Mouse (Mus musculus): ENCODE results near the gene Olfr462. TPM values are rescaled to one million over a fixed set of nuclear protein-coding genes. Genes with fewer than 3 reads are reported as not detected.
"Not testable (repeated sequence)": the region's sequence is repeated elsewhere in the genome, so short reads cannot be mapped to it uniquely, and the experiment has no call there.

Gene Olfr462
- polyA plus RNA-seq, 1 experiment from 2014 or later, result not detected

DNA sequence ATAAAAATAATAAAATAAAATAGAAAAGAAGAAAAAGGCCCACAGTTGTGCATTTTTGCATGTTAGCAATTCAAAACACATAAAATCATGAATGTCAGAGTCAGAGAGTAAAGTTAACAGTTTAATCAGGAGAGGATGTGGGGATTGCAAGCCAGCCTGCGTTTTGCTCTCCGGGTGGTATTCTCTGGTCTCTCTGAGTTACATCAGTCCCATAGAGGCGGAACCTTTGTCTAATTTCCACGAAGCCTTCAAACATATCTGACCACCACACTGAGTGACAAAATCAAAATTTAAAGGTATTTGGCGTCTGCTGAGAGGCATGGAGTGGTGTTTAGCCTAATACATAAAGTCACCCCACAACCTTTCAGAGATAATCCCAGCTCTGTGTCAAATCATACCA, 7.2 kb downstream of the Olfr462 start:
- H3K9me3 ChIP-seq (replicated peaks; ENCODE audit: control insufficient read depth, low read length, poor library complexity, severe bottlenecking), result no peaks in the 10 kb centered on the region
- H3K36me3 ChIP-seq (ENCODE audit: control insufficient read depth, insufficient read depth, low read length), result no peaks in the 10 kb centered on the region
- 86% methylated on average over 5 of the region's 5 CpGs for WGBS
- H3K4me3 ChIP-seq (ENCODE audit: low read depth, low read length), result no peak overlapping the region
- no peak overlapping the region for H3K9ac ChIP-seq (ENCODE audit: low read depth, low read length)
- no peaks in the 10 kb centered on the region for H3K4me1 ChIP-seq (ENCODE audit: control insufficient read depth, insufficient read depth, low read length)
- no peak for ATAC-seq
- H3K4me2 ChIP-seq (ENCODE audit: low read length), result no peak overlapping the region
- no peak overlapping the region for H3K27ac ChIP-seq (ENCODE audit: low read length)
- H3K27me3 ChIP-seq (ENCODE audit: control insufficient read depth, insufficient read depth, low read depth, low read length), result no peaks in the 10 kb centered on the region

DNA sequence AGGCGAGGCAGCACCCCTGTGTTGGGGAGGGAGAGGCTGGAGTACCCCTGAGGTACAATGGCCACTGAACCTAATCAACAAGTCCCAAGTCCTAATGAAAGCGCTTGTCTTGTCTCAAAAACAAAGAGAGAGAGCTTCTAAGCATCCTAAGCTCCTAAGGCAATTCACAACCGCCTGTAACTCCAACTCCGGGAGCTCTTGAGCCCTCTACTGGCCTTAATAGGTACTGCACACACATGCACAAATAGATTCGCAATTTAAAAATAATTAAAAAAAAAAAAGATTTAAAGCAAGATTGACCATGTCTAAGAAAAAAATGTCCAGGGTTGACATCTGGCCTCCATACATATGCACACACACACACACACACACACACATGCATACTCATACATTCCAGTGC, 8.6 kb downstream of the Olfr462 start:
- Histone ChIP-seq H3K4me3 (ENCODE audit: low read depth, low read length) (no peak overlapping the region), H3K27ac (ENCODE audit: low read length) (no peak overlapping the region), H3K9ac (ENCODE audit: low read depth, low read length) (no peak overlapping the region), H3K36me3 (ENCODE audit: control insufficient read depth, insufficient read depth, low read length) (no peaks in the 10 kb centered on the region), H3K27me3 (ENCODE audit: control insufficient read depth, insufficient read depth, low read depth, low read length) (no peaks in the 10 kb centered on the region), H3K4me1 (ENCODE audit: control insufficient read depth, insufficient read depth, low read length) (no peaks in the 10 kb centered on the region), H3K9me3 (replicated peaks; ENCODE audit: control insufficient read depth, low read length, poor library complexity, severe bottlenecking) (no peaks in the 10 kb centered on the region), H3K4me2 (ENCODE audit: low read length) (no peak overlapping the region)
- 45% methylated on average over 5 of the region's 5 CpGs for WGBS
- ATAC-seq, result no peak

DNA sequence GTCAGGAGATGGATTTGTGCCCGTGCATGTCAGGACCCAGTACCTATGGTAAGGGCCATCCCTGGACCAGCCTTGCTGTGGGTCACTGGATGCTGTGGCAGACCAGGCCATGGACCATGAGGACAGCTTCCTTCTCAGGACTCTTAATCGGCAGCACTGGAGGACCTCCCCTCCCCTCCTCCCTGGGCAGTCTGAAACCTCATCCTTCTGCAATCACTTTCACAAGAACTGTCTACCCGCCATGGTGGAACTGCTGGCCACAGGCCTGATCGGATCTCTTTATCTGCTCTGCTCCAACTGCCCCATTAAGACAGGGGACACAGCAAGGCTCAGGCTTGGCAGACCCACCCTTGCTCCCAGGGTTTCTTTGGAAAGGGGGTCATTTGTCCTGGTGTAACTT, 10.4 kb downstream of the Olfr462 start:
- WGBS, result 71% methylated on average over 4 of the region's 4 CpGs

GRCm38 (mm10) chr11:87879826-87880225, 12.2 kb downstream of the Olfr462 start:
- Histone ChIP-seq H3K36me3 (ENCODE audit: control insufficient read depth, insufficient read depth, low read length) (no peaks in the 10 kb centered on the region), H3K9ac (ENCODE audit: low read depth, low read length) (no peak overlapping the region), H3K9me3 (replicated peaks; ENCODE audit: control insufficient read depth, low read length, poor library complexity, severe bottlenecking) (no peaks in the 10 kb centered on the region), H3K4me3 (ENCODE audit: low read depth, low read length) (no peak overlapping the region), H3K4me1 (ENCODE audit: control insufficient read depth, insufficient read depth, low read length) (no peaks in the 10 kb centered on the region), H3K4me2 (ENCODE audit: low read length) (no peak overlapping the region), H3K27ac (ENCODE audit: low read length) (no peak overlapping the region), H3K27me3 (ENCODE audit: control insufficient read depth, insufficient read depth, low read depth, low read length) (no peaks in the 10 kb centered on the region)
- WGBS, result 69% methylated on average over 9 of the region's 9 CpGs
- ATAC-seq, result no peak

More for the DNA sequence above, 10.4 kb downstream of the Olfr462 start:
- Histone ChIP-seq H3K27me3 (ENCODE audit: control insufficient read depth, insufficient read depth, low read depth, low read length) (no peaks in the 10 kb centered on the region), H3K4me1 (ENCODE audit: control insufficient read depth, insufficient read depth, low read length) (no peaks in the 10 kb centered on the region), H3K27ac (ENCODE audit: low read length) (no peak overlapping the region), H3K9ac (ENCODE audit: low read depth, low read length) (no peak overlapping the region), H3K4me3 (ENCODE audit: low read depth, low read length) (no peak overlapping the region), H3K36me3 (ENCODE audit: control insufficient read depth, insufficient read depth, low read length) (no peaks in the 10 kb centered on the region), H3K4me2 (ENCODE audit: low read length) (no peak overlapping the region), H3K9me3 (replicated peaks; ENCODE audit: control insufficient read depth, low read length, poor library complexity, severe bottlenecking) (no peaks in the 10 kb centered on the region)
- ATAC-seq, result no peak

DNA sequence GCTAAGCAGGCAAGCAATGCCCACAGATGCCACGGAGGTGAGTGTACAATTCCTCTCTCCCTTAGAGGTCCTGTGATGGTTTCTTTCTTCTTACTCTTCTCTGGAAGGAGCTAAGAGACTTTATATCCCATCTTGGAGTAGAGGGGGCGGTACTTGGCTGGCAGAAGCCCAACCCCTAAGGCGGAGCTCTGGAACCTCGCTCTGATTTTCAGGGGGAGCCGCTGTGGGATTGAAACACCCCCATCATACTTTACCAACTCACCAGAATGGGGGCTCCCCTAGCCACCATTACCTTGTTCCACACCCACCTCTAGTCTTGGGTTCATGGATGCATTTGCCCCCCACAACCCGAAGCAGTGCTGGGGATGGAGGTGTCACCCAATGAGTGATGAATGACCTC, 16.6 kb downstream of the Olfr462 start, which contains the start of gene Epx:
Gene Epx (minus strand): TSS at position 101 of the 400 bp plus-strand sequence.
- H3K9ac ChIP-seq (ENCODE audit: low read depth, low read length), result no peak within 1 kb of the TSS
- H3K4me3 ChIP-seq (ENCODE audit: low read depth, low read length), result no peak within 1 kb of the TSS
- H3K9me3 ChIP-seq (replicated peaks; ENCODE audit: control insufficient read depth, low read length, poor library complexity, severe bottlenecking), result no peaks in the 10 kb centered on the region
- WGBS, result 82% methylated on average over 6 of the region's 6 CpGs
- ATAC-seq, result no peak
- no peaks in the 10 kb centered on the region for H3K4me1 ChIP-seq (ENCODE audit: control insufficient read depth, insufficient read depth, low read length)
- H3K27ac ChIP-seq (ENCODE audit: low read length), result no peak within 1 kb of the TSS
- H3K4me2 ChIP-seq (ENCODE audit: low read length), result no peak within 1 kb of the TSS
- no peaks in the 10 kb centered on the region for H3K27me3 ChIP-seq (ENCODE audit: control insufficient read depth, insufficient read depth, low read depth, low read length)
- no peaks in the 10 kb centered on the region for H3K36me3 ChIP-seq (ENCODE audit: control insufficient read depth, insufficient read depth, low read length)

DNA sequence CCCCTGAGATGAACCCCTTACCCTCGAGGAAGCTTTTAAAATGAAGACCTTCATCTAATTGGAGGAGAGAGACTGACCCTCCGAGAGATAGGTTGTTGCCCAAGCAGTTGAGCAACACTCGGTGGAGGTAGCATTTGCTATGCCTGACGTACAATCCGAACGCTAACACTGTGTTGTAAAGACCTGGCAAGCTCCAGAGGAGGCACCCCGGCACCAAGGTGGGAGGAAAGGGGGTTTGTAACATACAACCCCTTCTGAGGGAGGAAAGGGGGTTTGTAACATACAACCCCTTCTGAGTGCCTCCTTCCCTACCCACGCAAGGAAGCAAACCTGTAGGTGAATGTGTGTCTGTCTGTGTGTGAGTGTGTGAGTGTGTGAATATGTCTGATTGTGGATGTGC, 20.3 kb downstream of the Olfr462 start:
- Histone ChIP-seq H3K27ac (ENCODE audit: low read length) (no peak overlapping the region), H3K4me2 (ENCODE audit: low read length) (no peak overlapping the region), H3K27me3 (ENCODE audit: control insufficient read depth, insufficient read depth, low read depth, low read length) (no peaks in the 10 kb centered on the region), H3K9me3 (replicated peaks; ENCODE audit: control insufficient read depth, low read length, poor library complexity, severe bottlenecking) (no peaks in the 10 kb centered on the region), H3K4me1 (ENCODE audit: control insufficient read depth, insufficient read depth, low read length) (no peaks in the 10 kb centered on the region), H3K4me3 (ENCODE audit: low read depth, low read length) (no peak overlapping the region), H3K36me3 (ENCODE audit: control insufficient read depth, insufficient read depth, low read length) (no peaks in the 10 kb centered on the region), H3K9ac (ENCODE audit: low read depth, low read length) (no peak overlapping the region)
- WGBS, result 38% methylated on average over 8 of the region's 8 CpGs
- ATAC-seq, result no peak

DNA sequence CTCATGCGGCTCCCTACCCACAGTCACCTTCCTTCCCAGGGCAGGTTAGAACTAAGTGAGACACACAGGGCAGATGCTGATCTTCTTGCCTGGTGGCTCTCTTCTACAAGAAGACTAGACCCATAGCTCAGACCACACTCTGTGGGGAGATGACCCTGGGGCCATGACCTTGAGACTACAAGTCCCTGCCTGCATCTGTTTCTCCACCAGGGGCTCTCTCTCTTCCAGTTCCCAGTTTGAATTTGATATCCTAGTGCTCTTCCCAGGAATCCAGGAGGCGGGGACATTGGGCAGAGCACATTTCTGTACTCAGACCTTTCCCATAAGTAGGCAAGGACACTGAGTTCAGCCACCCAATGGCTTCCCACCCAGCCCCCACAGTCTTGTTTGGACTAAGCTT, 22.0 kb downstream of the Olfr462 start:
- H3K9me3 ChIP-seq (replicated peaks; ENCODE audit: control insufficient read depth, low read length, poor library complexity, severe bottlenecking), result no peaks in the 10 kb centered on the region
- WGBS, result 74% methylated on average over 2 of the region's 2 CpGs
- no peaks in the 10 kb centered on the region for H3K27me3 ChIP-seq (ENCODE audit: control insufficient read depth, insufficient read depth, low read depth, low read length)
- no peak overlapping the region for H3K9ac ChIP-seq (ENCODE audit: low read depth, low read length)
- no peak overlapping the region for H3K4me2 ChIP-seq (ENCODE audit: low read length)
- ATAC-seq, result no peak
- H3K27ac ChIP-seq (ENCODE audit: low read length), result no peak overlapping the region
- no peaks in the 10 kb centered on the region for H3K4me1 ChIP-seq (ENCODE audit: control insufficient read depth, insufficient read depth, low read length)
- no peaks in the 10 kb centered on the region for H3K36me3 ChIP-seq (ENCODE audit: control insufficient read depth, insufficient read depth, low read length)
- no peak overlapping the region for H3K4me3 ChIP-seq (ENCODE audit: low read depth, low read length)

- not testable (repeated sequence) for H3K4me2 ChIP-seq (ENCODE audit: low read length); ATAC-seq; H3K9ac ChIP-seq (ENCODE audit: low read depth, low read length); H3K27me3 ChIP-seq (ENCODE audit: control insufficient read depth, insufficient read depth, low read depth, low read length); H3K4me1 ChIP-seq (ENCODE audit: control insufficient read depth, insufficient read depth, low read length); H3K36me3 ChIP-seq (ENCODE audit: control insufficient read depth, insufficient read depth, low read length); H3K4me3 ChIP-seq (ENCODE audit: low read depth, low read length); H3K9me3 ChIP-seq (replicated peaks; ENCODE audit: control insufficient read depth, low read length, poor library complexity, severe bottlenecking); H3K27ac ChIP-seq (ENCODE audit: low read length)
- 88% methylated on average over 1 of the region's 2 CpGs for WGBS
These were observed 25.2 kb downstream of the Olfr462 start for GRCm38 (mm10) chr11:87866891-87867290.

- Histone ChIP-seq H3K9ac (ENCODE audit: low read depth, low read length) (no peak overlapping the region), H3K27ac (ENCODE audit: low read length) (no peak overlapping the region), H3K4me2 (ENCODE audit: low read length) (no peak overlapping the region), H3K4me1 (ENCODE audit: control insufficient read depth, insufficient read depth, low read length) (no peaks in the 10 kb centered on the region), H3K4me3 (ENCODE audit: low read depth, low read length) (no peak overlapping the region), H3K36me3 (ENCODE audit: control insufficient read depth, insufficient read depth, low read length) (no peaks in the 10 kb centered on the region), H3K9me3 (replicated peaks; ENCODE audit: control insufficient read depth, low read length, poor library complexity, severe bottlenecking) (no peaks in the 10 kb centered on the region), H3K27me3 (ENCODE audit: control insufficient read depth, insufficient read depth, low read depth, low read length) (no peaks in the 10 kb centered on the region)
- WGBS, result 95% methylated on average over 13 of the region's 13 CpGs
- ATAC-seq, result no peak
These were observed 29.3 kb downstream of the Olfr462 start for GRCm38 (mm10) chr11:87862805-87863204.

DNA sequence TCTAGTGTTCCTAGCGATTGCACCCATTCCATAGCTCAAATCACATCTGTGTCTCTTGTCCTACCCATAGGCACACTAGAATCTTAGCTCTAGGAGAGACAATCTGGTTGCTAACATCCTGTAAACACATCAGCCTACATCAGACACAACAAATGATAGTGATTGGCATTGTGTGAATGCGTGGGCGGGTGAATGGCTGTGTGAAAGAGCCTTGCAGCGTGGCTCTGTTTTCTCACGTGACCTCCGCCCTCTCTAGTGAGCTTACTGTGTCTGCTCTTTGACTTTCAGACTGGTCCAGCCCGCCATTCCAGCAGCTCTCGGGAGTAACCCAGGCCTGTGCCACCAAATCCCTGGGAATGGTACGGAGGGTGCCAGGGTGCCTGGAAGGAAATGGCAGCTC, 31.6 kb downstream of the Olfr462 start:
- no peak for ATAC-seq
- WGBS, result 73% methylated on average over 9 of the region's 9 CpGs

More for the DNA sequence above, 31.6 kb downstream of the Olfr462 start:
- no peaks in the 10 kb centered on the region for H3K4me1 ChIP-seq (ENCODE audit: control insufficient read depth, insufficient read depth, low read length)
- no peak overlapping the region for H3K4me3 ChIP-seq (ENCODE audit: low read depth, low read length)
- H3K27me3 ChIP-seq (ENCODE audit: control insufficient read depth, insufficient read depth, low read depth, low read length), result no peaks in the 10 kb centered on the region
- no peaks in the 10 kb centered on the region for H3K9me3 ChIP-seq (replicated peaks; ENCODE audit: control insufficient read depth, low read length, poor library complexity, severe bottlenecking)
- no peak overlapping the region for H3K27ac ChIP-seq (ENCODE audit: low read length)
- no peak overlapping the region for H3K4me2 ChIP-seq (ENCODE audit: low read length)
- no peak overlapping the region for H3K9ac ChIP-seq (ENCODE audit: low read depth, low read length)
- no peaks in the 10 kb centered on the region for H3K36me3 ChIP-seq (ENCODE audit: control insufficient read depth, insufficient read depth, low read length)
